Mouse (Mus musculus): Measurements from ENCODE around the gene Gemin7.
A peak's percentile ranks its signal among the peaks of the same experiment; 100 is the strongest.

DNA sequence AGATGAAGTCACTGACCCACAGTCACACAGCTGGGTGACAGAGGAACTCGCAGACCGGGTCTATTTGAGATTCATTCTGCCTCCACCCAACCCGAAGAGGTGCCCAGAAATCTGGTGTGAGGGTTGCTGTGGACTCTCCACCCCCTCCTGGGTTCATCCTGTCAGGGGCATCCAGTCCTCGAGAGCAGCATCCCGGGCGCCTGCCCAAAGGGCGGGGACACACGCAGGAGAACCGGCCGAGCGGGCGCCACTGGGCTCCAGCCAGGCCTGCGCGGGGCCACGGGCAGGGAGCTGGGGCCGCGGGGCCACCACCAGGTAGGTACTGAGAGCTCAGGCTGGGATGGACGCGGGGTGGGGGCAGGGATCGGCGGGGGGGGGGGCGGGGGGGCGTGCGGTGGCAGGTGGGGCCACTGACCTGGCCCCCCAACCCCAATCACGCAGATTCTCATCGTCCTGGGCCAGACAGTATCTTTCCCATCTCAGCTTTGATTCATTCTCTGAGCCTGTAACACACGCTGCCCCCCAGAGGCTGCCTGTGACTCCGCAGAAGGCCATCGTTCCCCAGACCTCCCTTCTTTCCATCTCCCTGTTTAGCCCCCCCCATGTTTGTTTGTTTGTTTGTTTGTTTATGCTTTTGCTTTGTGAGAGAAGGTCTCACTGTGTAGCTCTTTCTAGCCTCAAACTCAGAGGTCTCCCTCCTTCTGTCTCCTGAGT lies 59.6 kb downstream of the Gemin7 start, which contains the start of gene Nkpd1:
- TF ChIP-seq CTCF (IDR thresholded peaks at IDR 0.05; ENCODE audit: extremely low read depth, insufficient read depth, insufficient read length, insufficient replicate concordance): peak; percentile 32; the same call in 1 of the 2 replicates
- TF ChIP-seq POLR2A (IDR thresholded peaks at IDR 0.05; ENCODE audit: low read depth, low read length): no peak

All from spleen, adult 2 months (tissue).